Mouse (Mus musculus): ENCODE measurements around the gene Trim30c.
"Not testable (repeated sequence)": the region's sequence is repeated elsewhere in the genome, so short reads cannot be mapped to it uniquely, and the experiment has no call there.

Gene Trim30c

GRCm38 (mm10) chr7:104400698-104401097, at the start of gene Trim30c:
Gene Trim30c (minus strand): TSS chr7:104400837.
- DNase-seq (ENCODE audit: low read depth, low spot score), result no peak

GRCm38 (mm10) chr7:104445961-104446645, 45.5 kb upstream of the Trim30c start:
- DNase-seq (ENCODE audit: low read depth, low spot score), result peak; percentile 49

- no peak for DNase-seq (ENCODE audit: low read depth, low spot score)
These were observed 3.9 kb upstream of the Trim30c start for GRCm38 (mm10) chr7:104404460-104404950.

- DNase-seq (ENCODE audit: low read depth, low spot score), result no peak
These were observed 503 bp upstream of the Trim30c start for GRCm38 (mm10) chr7:104401140-104401539.

GRCm38 (mm10) chr7:104398492-104398891, 2.1 kb downstream of the Trim30c start:
- DNase-seq (ENCODE audit: low read depth, low spot score), result no peak

GRCm38 (mm10) chr7:104369736-104370414, 30.8 kb downstream of the Trim30c start, which contains the start of gene Trim30b:
Gene Trim30b (minus strand): TSS chr7:104369884.
- DNase-seq (ENCODE audit: low read depth, low spot score), result no peak

GRCm38 (mm10) chr7:104366339-104366738, 34.3 kb downstream of the Trim30c start:
- no peak for DNase-seq (ENCODE audit: low read depth, low spot score)

GRCm38 (mm10) chr7:104353600-104353967, 47.1 kb downstream of the Trim30c start:
- DNase-seq (ENCODE audit: low read depth, low spot score), result no peak

GRCm38 (mm10) chr7:104352717-104353599, 47.7 kb downstream of the Trim30c start, which contains the start of gene Trim12c:
Gene Trim12c (minus strand): TSS chr7:104353362.
- peak; percentile 83 for DNase-seq (ENCODE audit: low read depth, low spot score)

- DNase-seq (ENCODE audit: low read depth, low spot score), result not testable (repeated sequence)
These were observed 52.6 kb downstream of the Trim30c start for GRCm38 (mm10) chr7:104348043-104348442.

GRCm38 (mm10) chr7:104340744-104341143, 59.9 kb downstream of the Trim30c start:
- DNase-seq (ENCODE audit: low read depth, low spot score), result not testable (repeated sequence)

GRCm38 (mm10) chr7:104335547-104335946, 65.1 kb downstream of the Trim30c start:
- not testable (repeated sequence) for DNase-seq (ENCODE audit: low read depth, low spot score)
